Mouse (Mus musculus): Measurements from ENCODE around the gene Aox2.
"Not testable (repeated sequence)": the region's sequence is repeated elsewhere in the genome, so short reads cannot be mapped to it uniquely, and the experiment has no call there.

Gene Aox2

GRCm38 (mm10) chr1:58353238-58353893, 75.2 kb downstream of the Aox2 start:
- DNase-seq = no peak

- DNase-seq = peak; percentile 28 to 31
Observed at GRCm38 (mm10) chr1:58358958-58359901, 81.1 kb downstream of the Aox2 start.

GRCm38 (mm10) chr1:58362296-58362695, 84.2 kb downstream of the Aox2 start:
- DNase-seq = no peak

GRCm38 (mm10) chr1:58364551-58364950, 86.4 kb downstream of the Aox2 start:
- DNase-seq = no peak

- no peak for DNase-seq
Observed at GRCm38 (mm10) chr1:58365829-58366228, 87.7 kb downstream of the Aox2 start.

GRCm38 (mm10) chr1:58366737-58367471, 88.8 kb downstream of the Aox2 start:
- DNase-seq = no peak

- no peak for DNase-seq
Observed at GRCm38 (mm10) chr1:58369716-58370115, 91.6 kb downstream of the Aox2 start.

- DNase-seq = not testable (repeated sequence)
Observed at GRCm38 (mm10) chr1:58374266-58374665, 96.1 kb downstream of the Aox2 start.

- no peak for DNase-seq
Observed at GRCm38 (mm10) chr1:58375574-58376147, 97.5 kb downstream of the Aox2 start.

GRCm38 (mm10) chr1:58382586-58383281, 104.6 kb downstream of the Aox2 start:
- no peak for DNase-seq

GRCm38 (mm10) chr1:58391421-58392267, 113.5 kb downstream of the Aox2 start:
- peak in 1 of 2 experiments; percentile 21 for DNase-seq

GRCm38 (mm10) chr1:58392268-58392651, 114.1 kb downstream of the Aox2 start:
- DNase-seq = no peak

- peak; percentile 96 for DNase-seq
Observed at GRCm38 (mm10) chr1:58392652-58393283, 114.6 kb downstream of the Aox2 start, which contains the start of gene Bzw1. Gene Bzw1, plus strand, starts transcription at chr1:58392898.

GRCm38 (mm10) chr1:58393284-58394195, 115.4 kb downstream of the Aox2 start:
- peak; percentile 53 to 67 for DNase-seq

GRCm38 (mm10) chr1:58395341-58395740, 117.2 kb downstream of the Aox2 start:
- DNase-seq = no peak

- DNase-seq = no peak
Observed at GRCm38 (mm10) chr1:58396179-58396578, 118.1 kb downstream of the Aox2 start.

- DNase-seq = no peak
Observed at GRCm38 (mm10) chr1:58397731-58398130, 119.6 kb downstream of the Aox2 start.

GRCm38 (mm10) chr1:58401396-58401795, 123.3 kb downstream of the Aox2 start:
- DNase-seq = no peak

GRCm38 (mm10) chr1:58403745-58404144, 125.6 kb downstream of the Aox2 start:
- no peak for DNase-seq

- no peak for DNase-seq
Observed at GRCm38 (mm10) chr1:58407321-58407720, 129.2 kb downstream of the Aox2 start.

All from cerebellum, postnatal 14 days (tissue).